18 mouse cellular contexts compared by ENCODE assay signal in genomic region chr15:82268783-82269182, GRCm38 (mm10). TPM values are rescaled to one million over a fixed set of nuclear protein-coding genes. Genes with fewer than 3 reads are reported as not detected.
A peak's percentile ranks its signal among the peaks of the same experiment; 100 is the strongest.
DNase-seq lines count a peak whose midpoint lies in the region; ATAC-seq and TF ChIP-seq lines count a peak whose summit lies in the region.
"Had no signal": no experiment of that assay in that cellular context is flagged by ENCODE, and none has a peak within 500 bp of the region (broad histone marks: within the 10 kb centered on the region; RNA-seq: fewer than 3 reads in every experiment).

No protein-coding gene starts in this region.

- H3K4me2 ChIP-seq in midbrain, embryonic 11.5 days, result no peak overlapping the region
- H3K4me2 ChIP-seq in forebrain, embryonic 12.5 days, result no peak overlapping the region
- H3K4me2 ChIP-seq in hindbrain, embryonic 16.5 days (ENCODE audit: low read length), result no peak overlapping the region
- H3K4me2 ChIP-seq: embryonic facial prominence, embryonic 15.5 days; heart, embryonic 11.5 days; limb, embryonic 15.5 days; lung, embryonic 15.5 days had no signal

- no peak for DNase-seq in midbrain, embryonic 10.5 days (ENCODE audit: low spot score)
- DNase-seq in midbrain, embryonic 11.5 days (ENCODE audit: low spot score, missing footprints), result no peak
- no peak for DNase-seq in kidney, postnatal 4 days
- DNase-seq in retina, embryonic 14.5 days (ENCODE audit: low spot score), result no peak
- no peak for DNase-seq in kidney, adult 2 months
- DNase-seq: B cell, adult 2 months had no signal

- WGBS in midbrain, embryonic 10.5 days, result 84% methylated on average over 9 of the region's 9 CpGs
- WGBS in midbrain, embryonic 11.5 days, result 88% methylated on average over 9 of the region's 9 CpGs
- 88% methylated on average over 9 of the region's 9 CpGs for whole genome bisulfite sequencing in forebrain, embryonic 12.5 days
- WGBS in hindbrain, embryonic 16.5 days, result 68% methylated on average over 9 of the region's 9 CpGs
- WGBS in kidney, adult 2 months, result 86% methylated on average over 9 of the region's 9 CpGs

- TF ChIP-seq CTCF in kidney, adult 2 months (conservative IDR thresholded peaks at IDR 0.05; ENCODE audit: insufficient read depth, insufficient read length, low read depth, low read length), result no peak

- no peaks in the 10 kb centered on the region for H3K36me3 ChIP-seq in midbrain, embryonic 10.5 days
- no peaks in the 10 kb centered on the region for H3K36me3 ChIP-seq in midbrain, embryonic 11.5 days (ENCODE audit: control insufficient read depth, insufficient read depth, low read length)
- H3K36me3 ChIP-seq in forebrain, embryonic 12.5 days (replicated peaks), result no peaks in the 10 kb centered on the region
- no peaks in the 10 kb centered on the region for H3K36me3 ChIP-seq in hindbrain, embryonic 16.5 days (ENCODE audit: control insufficient read depth, insufficient read depth, low read length)
- no peaks in the 10 kb centered on the region for H3K36me3 ChIP-seq in kidney, adult 2 months (ENCODE audit: control insufficient read depth, insufficient read depth, low read length)
- H3K36me3 ChIP-seq: embryonic facial prominence, embryonic 15.5 days; G1E; limb, embryonic 15.5 days; lung, embryonic 15.5 days had no signal

- no peak for ATAC-seq in midbrain, embryonic 11.5 days (ENCODE audit: low FRiP score)
- ATAC-seq in forebrain, embryonic 12.5 days (ENCODE audit: low FRiP score), result no peak
- ATAC-seq in hindbrain, embryonic 16.5 days, result 0 out of 2 replicates have a peak, but pooled peaks have one; percentile 31
- ATAC-seq in megakaryocyte, adult 5-6 weeks (ENCODE audit: poor library complexity, severe bottlenecking), result no peak

- H3K4me3 ChIP-seq in midbrain, embryonic 10.5 days, result no peak overlapping the region
- no peak overlapping the region for H3K4me3 ChIP-seq in midbrain, embryonic 11.5 days (ENCODE audit: low read depth, low read length)
- H3K4me3 ChIP-seq in forebrain, embryonic 12.5 days (replicated peaks), result no peak overlapping the region
- no peak overlapping the region for H3K4me3 ChIP-seq in hindbrain, embryonic 16.5 days (ENCODE audit: low read length)
- H3K4me3 ChIP-seq in kidney, adult 2 months (ENCODE audit: insufficient read depth, low read depth, low read length), result no peak overlapping the region
- H3K4me3 ChIP-seq: embryonic facial prominence, embryonic 15.5 days; limb, embryonic 15.5 days; lung, embryonic 15.5 days had no signal

- H3K4me1 ChIP-seq in midbrain, embryonic 10.5 days, result peaks cover 52% of the 10 kb centered on the region
- peaks cover 19% of the 10 kb centered on the region for H3K4me1 ChIP-seq in midbrain, embryonic 11.5 days (ENCODE audit: control insufficient read depth, insufficient read depth, low read length)
- H3K4me1 ChIP-seq in forebrain, embryonic 12.5 days, result peaks cover 35% of the 10 kb centered on the region
- peaks cover 15% of the 10 kb centered on the region for H3K4me1 ChIP-seq in hindbrain, embryonic 16.5 days (ENCODE audit: control insufficient read depth, insufficient read depth, low read depth, low read length)
- H3K4me1 ChIP-seq in kidney, adult 2 months (ENCODE audit: control insufficient read depth, insufficient read depth, low read length), result no peaks in the 10 kb centered on the region
- H3K4me1 ChIP-seq: lung, embryonic 15.5 days had no signal

- TF ChIP-seq POLR2A in kidney, adult 2 months (IDR thresholded peaks at IDR 0.05; ENCODE audit: low read depth, low read length), result no peak

- peak overlapping the region; percentile 74 for H3K27ac ChIP-seq in midbrain, embryonic 10.5 days (replicated peaks)
- no peak overlapping the region for H3K27ac ChIP-seq in midbrain, embryonic 11.5 days (ENCODE audit: low read depth, low read length)
- H3K27ac ChIP-seq in forebrain, embryonic 12.5 days, result peak overlapping the region; percentile 66; the same call in 1 of the 2 replicates
- peak overlapping the region; percentile 51; the same call in 1 of the 2 replicates for H3K27ac ChIP-seq in hindbrain, embryonic 16.5 days (ENCODE audit: low read depth, low read length)
- no peak overlapping the region for H3K27ac ChIP-seq in kidney, adult 2 months (ENCODE audit: insufficient read depth, low read depth, low read length)
- H3K27ac ChIP-seq: embryonic facial prominence, embryonic 15.5 days; limb, embryonic 15.5 days; lung, embryonic 15.5 days had no signal

- H3K27me3 ChIP-seq in midbrain, embryonic 10.5 days (ENCODE audit: low read depth, poor library complexity, severe bottlenecking), result peaks cover 25% of the 10 kb centered on the region
- H3K27me3 ChIP-seq in midbrain, embryonic 11.5 days (ENCODE audit: control insufficient read depth, insufficient read depth, low read length), result peaks cover 3% of the 10 kb centered on the region; the same call in 1 of the 2 replicates
- peaks cover 23% of the 10 kb centered on the region for H3K27me3 ChIP-seq in forebrain, embryonic 12.5 days
- H3K27me3 ChIP-seq in hindbrain, embryonic 16.5 days (replicated peaks; ENCODE audit: control insufficient read depth, insufficient read depth, low read length), result no peaks in the 10 kb centered on the region
- no peaks in the 10 kb centered on the region for H3K27me3 ChIP-seq in kidney, adult 2 months (replicated peaks; ENCODE audit: control insufficient read depth, insufficient read depth, low read length)

- no peak overlapping the region for H3K9ac ChIP-seq in midbrain, embryonic 11.5 days (ENCODE audit: low read length)
- no peak overlapping the region for H3K9ac ChIP-seq in forebrain, embryonic 12.5 days
- H3K9ac ChIP-seq in hindbrain, embryonic 16.5 days (ENCODE audit: low read depth, low read length), result no peak overlapping the region
- H3K9ac ChIP-seq: embryonic facial prominence, embryonic 15.5 days; limb, embryonic 15.5 days; lung, embryonic 15.5 days had no signal

- no peaks in the 10 kb centered on the region for H3K9me3 ChIP-seq in midbrain, embryonic 10.5 days (replicated peaks)
- H3K9me3 ChIP-seq in midbrain, embryonic 11.5 days (ENCODE audit: control insufficient read depth, low read length), result no peaks in the 10 kb centered on the region
- no peaks in the 10 kb centered on the region for H3K9me3 ChIP-seq in forebrain, embryonic 12.5 days
- H3K9me3 ChIP-seq in hindbrain, embryonic 16.5 days (ENCODE audit: control insufficient read depth, low read length), result no peaks in the 10 kb centered on the region
- H3K9me3 ChIP-seq: embryonic facial prominence, embryonic 15.5 days; G1E; limb, embryonic 15.5 days; lung, embryonic 15.5 days had no signal

RNA-seq across cellular contexts. Expression of gene Sept3, which starts 5.9 kb away (rescaled TPM):
- polyA plus RNA-seq in midbrain, embryonic 10.5 days (2016; fragmentation: Nextera tagmentation; extraction: Ambion mirVana), result 83.4 and 109 TPM in 2 replicates
- 163 and 169 TPM in 2 replicates for polyA plus RNA-seq in midbrain, embryonic 11.5 days (2014; fragmentation: Nextera tagmentation; extraction: Ambion mirVana)
- polyA plus RNA-seq in forebrain, embryonic 12.5 days (2016; fragmentation: Nextera tagmentation; extraction: Ambion mirVana), result 223 and 233 TPM in 2 replicates
- 321 and 348 TPM in 2 replicates for polyA plus RNA-seq in hindbrain, embryonic 16.5 days (2015; fragmentation: Nextera tagmentation; extraction: Ambion mirVana)
- 0.47 and 0.90 TPM in 2 replicates for polyA plus RNA-seq in kidney, adult 2 months (2012; rRNA removed)
- 0.11 TPM in 1 of 2 replicates, not detected in the other for total RNA-seq in megakaryocyte, adult 5-6 weeks (2015)
- 0.08 TPM in 1 of 2 replicates, not detected in the other for total RNA-seq in megakaryocyte, adult 5-6 weeks (2017)
- polyA plus RNA-seq: G1E had no signal

RNA-seq across cellular contexts. Expression of gene 1500009C09Rik, which starts 16.6 kb away (rescaled TPM):
- polyA plus RNA-seq in midbrain, embryonic 10.5 days (2016; fragmentation: Nextera tagmentation; extraction: Ambion mirVana), result 0.15 and 0.36 TPM in 2 replicates
- polyA plus RNA-seq in midbrain, embryonic 11.5 days (2014; fragmentation: Nextera tagmentation; extraction: Ambion mirVana), result 1.0 and 1.4 TPM in 2 replicates
- 3.9 and 4.7 TPM in 2 replicates for polyA plus RNA-seq in forebrain, embryonic 12.5 days (2016; fragmentation: Nextera tagmentation; extraction: Ambion mirVana)
- 16.7 and 20.3 TPM in 2 replicates for polyA plus RNA-seq in hindbrain, embryonic 16.5 days (2015; fragmentation: Nextera tagmentation; extraction: Ambion mirVana)
- 0.20 TPM in 1 of 2 replicates, not detected in the other for polyA plus RNA-seq in kidney, adult 2 months (2012; rRNA removed)
- total RNA-seq in megakaryocyte, adult 5-6 weeks (2015), result not detected in 2 replicates
- not detected in 2 replicates for total RNA-seq in megakaryocyte, adult 5-6 weeks (2017)
- total RNA-seq: G1E; gastrocnemius, adult 18-20 months had no signal
- polyA plus RNA-seq: embryonic facial prominence, embryonic 15.5 days; G1E; heart, embryonic 11.5 days; kidney, embryonic 16.5 days; limb, embryonic 15.5 days; lung, embryonic 15.5 days; thymus, postnatal 0 days had no signal

RNA-seq across cellular contexts. Expression of gene Cenpm, which starts 24.2 kb away (rescaled TPM):
- 94.9 and 102 TPM in 2 replicates for polyA plus RNA-seq in midbrain, embryonic 10.5 days (2016; fragmentation: Nextera tagmentation; extraction: Ambion mirVana)
- polyA plus RNA-seq in midbrain, embryonic 11.5 days (2014; fragmentation: Nextera tagmentation; extraction: Ambion mirVana), result 79.2 and 89.1 TPM in 2 replicates
- polyA plus RNA-seq in forebrain, embryonic 12.5 days (2016; fragmentation: Nextera tagmentation; extraction: Ambion mirVana), result 81.3 and 86.4 TPM in 2 replicates
- 20.0 and 24.0 TPM in 2 replicates for polyA plus RNA-seq in hindbrain, embryonic 16.5 days (2015; fragmentation: Nextera tagmentation; extraction: Ambion mirVana)
- polyA plus RNA-seq in kidney, adult 2 months (2012; rRNA removed), result 2.2 and 2.3 TPM in 2 replicates
- total RNA-seq in megakaryocyte, adult 5-6 weeks (2015), result 20.3 and 32.9 TPM in 2 replicates
- total RNA-seq in megakaryocyte, adult 5-6 weeks (2017), result 10.0 and 19.5 TPM in 2 replicates
- total RNA-seq: gastrocnemius, adult 18-20 months had no signal

RNA-seq across cellular contexts. Expression of gene Wbp2nl, which starts 30.0 kb away (rescaled TPM):
- 0.11 and 0.25 TPM in 2 replicates for polyA plus RNA-seq in midbrain, embryonic 10.5 days (2016; fragmentation: Nextera tagmentation; extraction: Ambion mirVana)
- 0.11 TPM in 1 of 2 replicates, not detected in the other for polyA plus RNA-seq in midbrain, embryonic 11.5 days (2014; fragmentation: Nextera tagmentation; extraction: Ambion mirVana)
- polyA plus RNA-seq in forebrain, embryonic 12.5 days (2016; fragmentation: Nextera tagmentation; extraction: Ambion mirVana), result 0.14 and 0.18 TPM in 2 replicates
- 0.10 TPM in 1 of 2 replicates, not detected in the other for polyA plus RNA-seq in hindbrain, embryonic 16.5 days (2015; fragmentation: Nextera tagmentation; extraction: Ambion mirVana)
- 0.08 TPM in 1 of 2 replicates, not detected in the other for polyA plus RNA-seq in kidney, adult 2 months (2012; rRNA removed)
- total RNA-seq in megakaryocyte, adult 5-6 weeks (2015), result 0.22 TPM in 1 of 2 replicates, not detected in the other
- not detected in 2 replicates for total RNA-seq in megakaryocyte, adult 5-6 weeks (2017)
- total RNA-seq: gastrocnemius, adult 18-20 months; layer of hippocampus, postnatal 14 days had no signal
- polyA plus RNA-seq: embryonic facial prominence, embryonic 15.5 days; G1E had no signal

RNA-seq across cellular contexts. Expression of gene Tnfrsf13c, which starts 44.6 kb away (rescaled TPM):
- polyA plus RNA-seq in midbrain, embryonic 10.5 days (2016; fragmentation: Nextera tagmentation; extraction: Ambion mirVana), result 0.07 TPM in 1 of 2 replicates, not detected in the other
- polyA plus RNA-seq in midbrain, embryonic 11.5 days (2014; fragmentation: Nextera tagmentation; extraction: Ambion mirVana), result 0.07 and 0.17 TPM in 2 replicates
- 0.24 and 0.29 TPM in 2 replicates for polyA plus RNA-seq in forebrain, embryonic 12.5 days (2016; fragmentation: Nextera tagmentation; extraction: Ambion mirVana)
- polyA plus RNA-seq in hindbrain, embryonic 16.5 days (2015; fragmentation: Nextera tagmentation; extraction: Ambion mirVana), result 0.10 and 0.31 TPM in 2 replicates
- 0.24 and 3.5 TPM in 2 replicates for polyA plus RNA-seq in kidney, adult 2 months (2012; rRNA removed)
- total RNA-seq in megakaryocyte, adult 5-6 weeks (2015), result 1.8 and 2.7 TPM in 2 replicates
- 1.0 and 1.5 TPM in 2 replicates for total RNA-seq in megakaryocyte, adult 5-6 weeks (2017)
- total RNA-seq: gastrocnemius, adult 18-20 months had no signal

Comparison
In these comparisons a context has a peak if more than half of its experiments do, and no peak if none do; other contexts are left out.
1. H3K27ac ChIP-seq: peak in midbrain, embryonic 10.5 days (single experiment), forebrain, embryonic 12.5 days (single experiment) and hindbrain, embryonic 16.5 days (single experiment); none in midbrain, embryonic 11.5 days (single experiment) and kidney, adult 2 months (single experiment).
2. RNA of gene Sept3, which starts 5.9 kb away (polyA plus RNA-seq): 321 to 348 TPM in hindbrain, embryonic 16.5 days, 223 to 233 TPM in forebrain, embryonic 12.5 days, 163 to 169 TPM in midbrain, embryonic 11.5 days and 83.4 to 109 TPM in midbrain, embryonic 10.5 days; 0.47 to 0.90 TPM in kidney, adult 2 months; every median in the first group is over 10 times any median in the second.